ENCODE assay signal across 24 mouse cellular contexts in the genomic region with DNA sequence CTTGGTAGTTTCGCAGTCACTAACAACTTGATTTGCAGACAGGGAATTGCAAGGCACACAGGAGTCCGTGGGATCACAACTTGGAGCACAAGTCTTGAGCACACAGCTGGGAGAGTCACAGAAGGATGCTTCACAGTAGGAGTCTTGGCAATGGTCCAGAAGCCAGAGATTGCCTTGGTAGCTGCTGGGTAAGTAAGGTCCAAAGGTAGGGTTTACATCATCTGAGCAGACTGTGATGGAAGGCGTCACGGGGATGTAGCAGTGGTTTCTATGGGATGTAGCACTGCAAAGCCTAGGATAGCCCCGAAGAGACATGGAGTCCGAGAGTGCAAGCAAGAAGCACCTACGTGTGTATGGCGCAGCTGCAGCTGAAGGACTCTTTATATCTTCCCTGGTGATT. TPM values are rescaled to one million over a fixed set of nuclear protein-coding genes. Genes with fewer than 3 reads are reported as not detected.
DNase-seq lines count a peak whose midpoint lies in the region; ATAC-seq and TF ChIP-seq lines count a peak whose summit lies in the region.
"Had no signal": no experiment of that assay in that cellular context is flagged by ENCODE, and none has a peak within 500 bp of the region (broad histone marks: within the 10 kb centered on the region; RNA-seq: fewer than 3 reads in every experiment).

A gene (minus strand): TSS at position 358 of the 400 bp plus-strand sequence.

- H3K9ac ChIP-seq in intestine, postnatal 0 days (ENCODE audit: low read depth, low read length), result no peak within 1 kb of the TSS
- H3K9ac ChIP-seq: embryonic facial prominence, embryonic 13.5 days; forebrain, embryonic 12.5 days; heart, embryonic 15.5 days; hindbrain, embryonic 14.5 days had no signal

- H3K4me3 ChIP-seq in kidney, adult 2 months (ENCODE audit: insufficient read depth, low read depth, low read length), result no peak within 1 kb of the TSS
- no peak within 1 kb of the TSS for H3K4me3 ChIP-seq in intestine, postnatal 0 days (ENCODE audit: low read depth, low read length)
- H3K4me3 ChIP-seq: embryonic facial prominence, embryonic 13.5 days; forebrain, embryonic 12.5 days; heart, embryonic 15.5 days had no signal

- H3K27ac ChIP-seq in kidney, adult 2 months (ENCODE audit: insufficient read depth, low read depth, low read length), result no peak within 1 kb of the TSS
- H3K27ac ChIP-seq in intestine, postnatal 0 days (ENCODE audit: low read depth, low read length), result no peak within 1 kb of the TSS
- H3K27ac ChIP-seq: embryonic facial prominence, embryonic 13.5 days; forebrain, embryonic 12.5 days; heart, embryonic 15.5 days; hindbrain, embryonic 14.5 days had no signal

- WGBS in kidney, adult 2 months, result 90% methylated on average over 8 of the region's 8 CpGs
- WGBS in intestine, postnatal 0 days, result 77% methylated on average over 8 of the region's 8 CpGs

- ATAC-seq in intestine, postnatal 0 days, result peak; percentile 97
- ATAC-seq: forebrain, embryonic 16.5 days had no signal

- no peak within 1 kb of the TSS for H3K4me2 ChIP-seq in intestine, postnatal 0 days (replicated peaks; ENCODE audit: low read depth)
- H3K4me2 ChIP-seq: embryonic facial prominence, embryonic 13.5 days; forebrain, embryonic 12.5 days; heart, embryonic 11.5 days; heart, embryonic 15.5 days; hindbrain, embryonic 14.5 days had no signal

- H3K27me3 ChIP-seq in kidney, adult 2 months (replicated peaks; ENCODE audit: control insufficient read depth, insufficient read depth, low read length), result no peaks in the 10 kb centered on the region
- no peaks in the 10 kb centered on the region for H3K27me3 ChIP-seq in intestine, postnatal 0 days (replicated peaks; ENCODE audit: control insufficient read depth, insufficient read depth, low read length)
- H3K27me3 ChIP-seq: CH12.LX; embryonic facial prominence, embryonic 13.5 days; forebrain, embryonic 12.5 days; heart, embryonic 15.5 days had no signal

- H3K9me3 ChIP-seq in intestine, postnatal 0 days (ENCODE audit: control insufficient read depth), result no peaks in the 10 kb centered on the region
- H3K9me3 ChIP-seq: embryonic facial prominence, embryonic 13.5 days; forebrain, embryonic 12.5 days; heart, embryonic 15.5 days had no signal

- TF ChIP-seq CTCF in kidney, adult 2 months (conservative IDR thresholded peaks at IDR 0.05; ENCODE audit: insufficient read depth, insufficient read length, low read depth, low read length), result no peak
- TF ChIP-seq CTCF in intestine, postnatal 0 days (IDR thresholded peaks at IDR 0.05; ENCODE audit: low read depth), result no peak

- no peaks in the 10 kb centered on the region for H3K36me3 ChIP-seq in kidney, adult 2 months (ENCODE audit: control insufficient read depth, insufficient read depth, low read length)
- H3K36me3 ChIP-seq in intestine, postnatal 0 days (ENCODE audit: control insufficient read depth, insufficient read depth), result no peaks in the 10 kb centered on the region
- H3K36me3 ChIP-seq: embryonic facial prominence, embryonic 13.5 days; forebrain, embryonic 12.5 days; heart, embryonic 15.5 days had no signal

- H3K4me1 ChIP-seq in kidney, adult 2 months (ENCODE audit: control insufficient read depth, insufficient read depth, low read length), result no peaks in the 10 kb centered on the region
- no peaks in the 10 kb centered on the region for H3K4me1 ChIP-seq in intestine, postnatal 0 days (replicated peaks; ENCODE audit: control insufficient read depth, insufficient read depth, low read length)
- H3K4me1 ChIP-seq: embryonic facial prominence, embryonic 13.5 days; forebrain, embryonic 12.5 days; heart, embryonic 15.5 days had no signal

- no peak for TF ChIP-seq POLR2A in kidney, adult 2 months (IDR thresholded peaks at IDR 0.05; ENCODE audit: low read depth, low read length)

- peak; percentile 11 for DNase-seq in kidney, adult 2 months
- no peak for DNase-seq in kidney, postnatal 36 days
- DNase-seq in kidney, postnatal 25 days, result peak; percentile 31 to 38
- DNase-seq in kidney, adult 9 months, result no peak
- peak; percentile 6 for DNase-seq in brain, adult 2 months (ENCODE audit: low read depth, low spot score)
- DNase-seq in Muller cell, postnatal 12 days (ENCODE audit: inconsistent ontology term), result no peak
- DNase-seq: adrenal gland, adult 8-10 months; adrenal gland, postnatal 36 days; cerebellum, adult 11 months; cerebellum, adult 8-10 months; cerebellum, postnatal 25 days; gastrocnemius, postnatal 10 days; heart, adult 18-20 months; heart, postnatal 14 days had no signal

RNA-seq across cellular contexts. Expression of the gene that starts here (rescaled TPM):
- not detected in 2 replicates for polyA plus RNA-seq in kidney, adult 2 months (2012; rRNA removed)
- polyA plus RNA-seq in intestine, postnatal 0 days (2015; fragmentation: Nextera tagmentation; extraction: Ambion mirVana), result not detected in 2 replicates
- polyA plus RNA-seq: brain, embryonic 14.5 days; embryonic facial prominence, embryonic 13.5 days; forebrain, embryonic 12.5 days; forebrain, embryonic 16.5 days; frontal cortex, adult 2 months; heart, embryonic 11.5 days; heart, embryonic 15.5 days; hindbrain, embryonic 14.5 days had no signal

Comparison
In these comparisons a context has a peak if more than half of its experiments do, and no peak if none do; other contexts are left out.
1. DNase-seq: peak in kidney, postnatal 25 days (2 of 2) and brain, adult 2 months (single experiment); none in kidney, postnatal 36 days (0 of 2), kidney, adult 9 months (single experiment) and Muller cell, postnatal 12 days (single experiment).
2. Peak in DNase-seq in kidney, adult 2 months; RNA of the gene not detected or under 1 TPM.
3. Peak in ATAC-seq in intestine, postnatal 0 days; RNA of the gene not detected or under 1 TPM.